Mouse (Mus musculus) ovary, adult 18-20 months (tissue): ENCODE measurements around the gene BC028528.
"Not testable (repeated sequence)": the region's sequence is repeated elsewhere in the genome, so short reads cannot be mapped to it uniquely, and the experiment has no call there.

Experiments used
- DNase-seq: peaks from one replicate; pipeline ENCODE4 v3.0.0; 2022; ENCODE audit warnings: low spot score, mixed read lengths

Gene BC028528

DNA sequence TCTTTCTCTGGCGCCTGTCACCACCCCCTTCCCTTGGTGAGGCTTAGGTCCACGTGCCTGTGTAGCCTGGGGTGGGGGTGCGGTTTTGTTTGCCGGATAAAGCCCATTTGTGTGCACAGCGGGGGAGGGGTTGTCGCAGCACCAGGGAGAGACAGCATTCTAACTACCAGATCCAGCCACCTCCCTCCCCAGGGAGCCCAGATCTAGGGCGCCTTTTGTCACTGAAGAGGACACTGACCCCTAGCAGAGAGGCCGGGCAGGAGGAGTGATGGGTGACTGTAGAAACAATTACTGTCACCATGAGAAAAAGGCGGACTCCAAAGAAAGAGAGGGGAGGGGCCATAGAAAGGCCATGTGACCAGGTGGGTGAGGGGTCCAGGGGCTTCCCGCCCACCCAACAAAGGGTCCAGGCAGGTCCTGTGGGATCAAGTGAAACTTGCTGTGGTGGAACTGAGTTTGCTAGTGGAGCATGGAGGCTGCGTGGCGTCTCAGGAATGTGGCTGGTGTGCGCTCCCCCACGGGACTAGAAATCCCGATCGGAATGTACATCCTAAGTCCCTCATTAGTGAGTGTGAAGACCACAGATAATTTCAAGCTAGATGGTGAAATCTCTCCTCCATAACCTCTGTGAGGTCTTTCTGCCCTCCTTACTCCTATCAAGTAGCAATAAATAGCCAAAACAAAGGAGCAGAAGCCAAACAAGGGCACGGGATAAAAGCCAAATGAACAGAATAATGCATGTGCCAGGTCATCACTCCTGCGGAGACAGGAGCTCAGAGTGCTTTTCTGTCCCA is 13.5 kb upstream of the BC028528 start:
- DNase-seq, result no peak

DNA sequence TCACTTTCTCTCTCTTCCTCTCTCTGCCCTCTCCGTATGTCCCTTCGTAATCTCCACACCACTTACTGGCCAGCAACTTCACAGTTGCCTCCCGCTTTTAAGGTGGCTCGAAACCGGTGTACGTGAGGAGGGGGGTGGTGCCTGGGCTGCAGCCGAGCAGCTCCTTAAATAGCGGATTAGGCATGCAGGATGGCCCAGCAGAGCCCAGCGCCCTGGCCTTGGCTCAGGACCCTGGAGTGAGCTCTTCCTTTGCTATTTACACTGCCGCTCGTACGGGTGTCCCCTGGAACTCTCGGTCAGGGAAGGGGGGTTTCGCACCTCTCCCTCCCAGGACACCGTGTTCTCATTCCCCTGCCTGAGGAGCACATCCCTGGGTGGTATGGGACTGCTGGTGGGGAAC is 12.8 kb upstream of the BC028528 start, which contains the start of gene Car14:
Gene Car14 (minus strand): TSS at position 124 of the 400 bp plus-strand sequence.
- peak; percentile 28 for DNase-seq

DNA sequence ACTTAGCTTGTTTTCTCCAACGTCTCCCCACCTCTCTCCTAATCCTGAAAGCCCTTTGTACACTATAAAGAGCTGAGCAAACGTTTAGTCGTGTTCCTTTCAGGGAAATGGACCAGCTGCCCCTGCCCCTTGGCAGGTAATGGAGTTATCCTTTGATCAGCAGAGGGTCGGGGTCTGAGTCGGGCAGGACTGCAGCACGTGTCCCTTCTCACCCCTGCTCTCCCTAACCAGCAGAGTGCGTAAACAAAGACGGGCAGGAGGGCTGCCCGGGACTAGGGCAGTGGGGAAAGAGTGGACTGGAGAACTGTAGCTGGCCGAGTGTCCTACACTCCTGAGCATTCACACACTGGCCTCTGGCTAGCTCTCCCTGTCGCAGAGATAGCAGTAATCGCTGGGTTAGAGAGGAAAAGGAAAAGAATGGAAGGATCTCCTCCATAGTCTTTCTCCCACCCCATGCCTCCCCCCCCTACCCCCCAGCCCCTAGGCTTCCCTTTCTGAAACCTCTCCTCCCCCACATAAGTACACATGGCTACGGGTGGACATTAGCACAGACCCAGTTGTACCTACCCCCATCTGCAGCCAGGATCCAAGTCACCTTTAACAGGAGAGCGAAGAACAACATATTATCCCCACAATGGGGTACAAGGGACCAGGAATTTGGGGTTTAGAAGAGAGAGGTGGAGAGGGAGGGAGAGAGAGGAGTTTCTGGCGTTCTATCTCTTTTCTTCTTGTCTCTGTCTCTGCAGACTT is 12.1 kb upstream of the BC028528 start:
- no peak for DNase-seq

DNA sequence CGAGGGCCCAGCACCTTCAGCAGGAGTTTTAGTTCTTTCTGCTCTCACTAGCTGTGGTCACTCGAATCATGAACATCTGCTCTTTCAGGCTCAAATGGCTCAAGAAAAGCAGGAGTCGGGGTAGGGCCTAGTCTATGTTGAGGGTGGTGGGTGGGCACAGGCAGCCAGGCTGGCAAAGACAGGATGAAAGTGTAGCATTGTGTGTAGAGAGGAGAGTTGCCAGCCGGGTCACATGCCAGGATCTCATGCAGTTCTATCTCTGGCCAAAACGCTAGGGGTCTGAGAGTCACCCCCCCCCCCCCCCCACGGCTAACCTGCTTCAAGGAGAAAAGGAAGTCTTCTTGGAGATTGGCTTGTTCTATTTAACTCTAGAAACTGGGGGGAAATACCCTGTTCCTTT is 10.8 kb upstream of the BC028528 start:
- no peak for DNase-seq

DNA sequence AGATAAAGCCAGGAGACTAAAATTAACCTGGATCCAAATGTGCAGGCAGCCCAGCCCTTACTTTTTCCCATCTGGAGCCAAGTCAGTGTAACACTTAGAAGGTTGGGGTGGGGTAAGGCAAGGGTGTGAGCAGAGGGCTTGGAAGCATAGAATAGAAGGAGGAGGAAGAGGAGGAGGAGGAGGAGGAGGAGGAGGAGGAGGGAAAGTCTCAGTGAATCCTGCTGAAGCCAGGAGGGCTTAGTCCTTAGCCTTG is 10.5 kb upstream of the BC028528 start:
- DNase-seq, result no peak

DNA sequence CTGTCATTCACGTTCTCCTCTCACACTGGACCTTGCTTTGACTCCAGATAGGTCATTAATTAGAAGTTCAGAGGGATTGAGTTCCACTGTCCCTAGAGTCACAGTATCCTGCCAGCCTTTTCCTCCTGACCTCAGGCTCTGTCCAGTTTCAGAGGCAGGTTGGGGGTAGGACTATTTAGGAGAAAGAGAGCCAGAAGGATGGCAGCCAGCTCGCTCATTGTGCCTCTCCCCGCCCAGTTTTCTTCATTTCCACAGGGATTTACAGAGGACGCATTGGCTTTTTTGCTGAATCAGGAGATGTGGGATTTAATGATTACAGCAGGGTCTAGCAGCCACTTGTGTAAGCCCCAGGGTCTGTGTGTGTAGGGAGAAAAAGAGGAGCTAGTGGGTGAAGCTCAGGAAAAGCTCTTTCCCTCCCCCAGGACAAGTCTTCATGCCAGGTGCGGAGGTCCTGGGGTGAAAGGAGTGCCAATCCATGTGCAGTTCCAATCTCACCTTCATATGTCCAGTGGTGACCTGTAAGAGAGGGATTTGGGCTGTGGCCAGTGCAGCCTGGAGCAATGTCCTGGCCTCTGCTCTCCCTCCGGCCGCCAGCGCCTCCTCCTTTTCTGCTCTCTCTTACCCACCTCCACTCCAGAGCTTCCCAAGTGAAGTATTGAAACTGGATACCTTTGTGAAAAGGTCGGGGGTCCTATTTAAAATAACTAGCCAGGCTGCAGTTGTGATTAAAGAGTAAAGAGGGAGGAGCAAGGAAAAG is 10.0 kb upstream of the BC028528 start:
- DNase-seq, result no peak

DNA sequence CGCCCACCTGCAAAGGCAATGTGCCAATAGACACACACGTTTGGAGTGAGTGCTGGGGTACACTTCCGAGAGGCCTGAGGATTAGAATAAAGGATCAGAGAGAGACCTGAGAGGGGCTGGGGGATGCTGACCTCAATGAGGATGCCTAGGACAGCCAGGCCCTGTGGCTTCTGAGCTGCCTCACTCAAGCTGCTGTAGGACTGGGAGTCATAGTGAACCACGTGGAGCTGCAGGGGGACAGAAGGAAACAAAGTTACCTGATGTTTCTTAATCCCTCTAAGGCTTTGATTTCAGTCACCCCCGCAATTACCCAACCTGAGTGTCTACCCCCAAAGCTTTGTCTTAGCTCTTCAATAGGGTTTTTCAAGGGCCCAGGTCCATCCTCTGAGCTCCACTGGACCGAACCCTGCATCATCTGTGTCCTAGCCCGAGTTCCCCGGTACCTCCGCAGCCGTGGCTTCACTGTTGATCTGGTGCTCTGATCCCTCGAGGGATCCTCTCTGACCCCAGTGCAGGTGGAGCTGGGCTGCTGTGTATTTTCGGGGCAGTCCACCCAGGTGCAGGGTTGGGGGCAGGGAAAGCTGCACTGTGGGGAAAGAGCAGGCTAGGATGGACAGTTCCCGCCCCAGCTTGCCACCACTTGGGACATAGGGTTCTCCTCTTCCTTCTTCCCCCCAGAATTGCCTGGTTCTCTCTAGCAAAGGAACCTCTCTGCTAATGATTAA is 8.2 kb upstream of the BC028528 start:
- no peak for DNase-seq

DNA sequence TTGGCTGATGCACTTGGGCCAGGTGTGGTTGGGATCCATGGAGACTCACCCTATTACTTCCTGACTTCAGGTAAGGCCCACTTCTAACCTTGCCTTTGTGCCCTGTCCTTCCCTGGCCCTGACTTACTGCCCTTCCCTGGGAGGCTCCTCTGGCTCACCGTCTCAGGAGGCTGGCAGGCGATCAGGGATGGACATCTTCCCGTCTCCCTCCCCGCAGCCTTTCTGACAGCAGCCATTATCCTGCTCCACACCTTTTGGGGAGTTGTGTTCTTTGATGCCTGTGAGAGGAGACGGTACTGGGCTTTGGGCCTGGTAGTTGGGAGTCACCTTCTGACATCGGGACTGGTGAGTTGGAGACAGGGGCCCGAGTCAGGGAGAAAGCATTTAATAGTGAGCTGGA is 3.7 kb upstream of the BC028528 start:
- DNase-seq, result not testable (repeated sequence)

DNA sequence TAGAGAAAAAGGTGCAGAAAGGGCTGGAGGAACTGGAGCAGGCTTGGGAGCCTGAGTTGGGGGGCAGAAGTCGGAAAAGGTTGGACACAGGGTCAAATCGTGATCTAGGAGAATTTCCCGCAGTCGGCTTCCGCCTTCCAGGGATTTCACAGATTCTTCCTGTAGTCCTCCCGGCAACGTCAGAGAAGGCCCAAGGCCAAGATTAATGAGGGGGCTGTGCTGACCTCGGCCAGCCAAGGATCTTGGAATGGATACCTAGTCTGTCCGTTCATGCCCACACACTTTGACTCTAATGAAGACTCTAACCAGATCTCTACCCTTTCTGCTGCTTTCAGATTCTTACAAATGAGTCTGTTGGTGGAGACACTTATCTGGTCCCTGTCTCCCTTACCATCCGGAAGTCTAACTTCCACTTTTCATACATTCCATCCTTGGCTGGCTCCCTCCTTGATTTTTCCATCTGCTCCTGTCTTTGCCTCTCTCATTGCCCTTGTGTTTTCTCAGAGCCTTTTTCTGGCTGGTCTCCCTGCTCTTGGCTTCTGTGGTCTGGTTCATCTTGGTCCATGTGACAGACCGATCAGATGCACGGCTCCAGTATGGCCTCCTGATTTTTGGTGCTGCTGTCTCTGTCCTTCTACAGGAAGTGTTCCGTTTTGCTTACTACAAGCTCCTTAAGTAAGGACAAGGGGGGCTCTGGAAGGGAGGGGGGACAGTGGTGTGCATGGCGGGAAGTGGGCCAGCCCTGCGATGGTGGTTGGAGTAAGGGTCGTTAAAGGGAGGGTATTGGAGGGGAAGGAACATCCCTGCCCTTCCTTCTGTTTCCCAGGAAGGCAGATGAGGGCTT is 2.7 kb upstream of the BC028528 start:
- peak; percentile 71 for DNase-seq

DNA sequence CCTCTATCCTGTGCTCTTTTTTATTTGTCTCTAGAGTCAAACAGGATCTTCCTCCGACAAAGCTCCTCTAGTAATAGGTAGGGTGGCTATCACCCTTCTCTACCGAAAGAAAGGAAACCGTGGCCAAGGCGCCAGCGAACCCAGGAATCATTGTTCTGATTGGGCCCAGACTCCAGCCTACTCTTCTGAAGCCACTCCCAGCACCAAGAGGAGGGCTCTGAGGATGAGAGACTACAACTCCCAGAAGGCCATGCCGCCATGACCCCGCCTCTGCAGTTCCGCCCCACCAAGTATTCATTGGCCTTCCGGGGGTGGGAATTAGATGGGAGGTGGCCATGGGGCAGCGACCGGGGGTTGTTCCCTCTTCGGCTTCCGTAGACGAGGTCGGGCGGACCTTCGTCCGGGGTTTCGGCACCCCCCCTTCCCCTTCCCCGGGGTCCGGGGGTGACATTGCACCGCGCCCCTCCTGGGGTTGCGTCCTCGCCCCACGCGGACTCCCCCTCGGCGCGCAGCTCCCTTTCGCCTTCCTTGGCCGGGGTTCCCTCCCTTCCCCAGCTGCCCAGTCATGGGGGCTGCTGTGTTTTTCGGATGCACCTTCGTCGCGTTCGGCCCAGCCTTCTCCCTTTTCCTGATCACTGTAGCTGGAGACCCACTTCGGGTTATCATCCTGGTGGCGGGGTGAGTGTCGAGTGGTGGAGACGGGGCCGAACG is 2.0 kb upstream of the BC028528 start, which contains the start of gene Aph1a:
Gene Aph1a (plus strand): TSS at position 364 of the 711 bp plus-strand sequence.
- peak; percentile 98 for DNase-seq

DNA sequence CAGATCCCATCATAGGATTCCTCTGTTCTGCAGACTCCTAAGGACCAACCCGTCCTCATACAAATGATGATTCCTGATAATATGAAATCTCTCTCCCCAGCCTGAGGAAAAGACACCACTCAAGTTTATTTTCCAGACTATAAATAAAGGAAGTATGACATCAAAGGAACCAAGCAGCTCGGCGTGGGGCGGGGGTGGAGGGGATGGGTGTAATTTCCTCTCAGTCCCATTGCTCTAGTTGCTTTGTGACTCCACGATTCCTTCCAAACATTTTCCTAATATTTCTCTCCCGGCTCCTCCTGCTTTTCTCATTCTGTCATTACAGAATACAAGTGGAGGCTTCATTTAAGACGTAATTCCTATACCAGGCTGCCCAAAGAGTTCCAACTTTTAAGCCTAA is 1.3 kb upstream of the BC028528 start:
- DNase-seq, result no peak

DNA sequence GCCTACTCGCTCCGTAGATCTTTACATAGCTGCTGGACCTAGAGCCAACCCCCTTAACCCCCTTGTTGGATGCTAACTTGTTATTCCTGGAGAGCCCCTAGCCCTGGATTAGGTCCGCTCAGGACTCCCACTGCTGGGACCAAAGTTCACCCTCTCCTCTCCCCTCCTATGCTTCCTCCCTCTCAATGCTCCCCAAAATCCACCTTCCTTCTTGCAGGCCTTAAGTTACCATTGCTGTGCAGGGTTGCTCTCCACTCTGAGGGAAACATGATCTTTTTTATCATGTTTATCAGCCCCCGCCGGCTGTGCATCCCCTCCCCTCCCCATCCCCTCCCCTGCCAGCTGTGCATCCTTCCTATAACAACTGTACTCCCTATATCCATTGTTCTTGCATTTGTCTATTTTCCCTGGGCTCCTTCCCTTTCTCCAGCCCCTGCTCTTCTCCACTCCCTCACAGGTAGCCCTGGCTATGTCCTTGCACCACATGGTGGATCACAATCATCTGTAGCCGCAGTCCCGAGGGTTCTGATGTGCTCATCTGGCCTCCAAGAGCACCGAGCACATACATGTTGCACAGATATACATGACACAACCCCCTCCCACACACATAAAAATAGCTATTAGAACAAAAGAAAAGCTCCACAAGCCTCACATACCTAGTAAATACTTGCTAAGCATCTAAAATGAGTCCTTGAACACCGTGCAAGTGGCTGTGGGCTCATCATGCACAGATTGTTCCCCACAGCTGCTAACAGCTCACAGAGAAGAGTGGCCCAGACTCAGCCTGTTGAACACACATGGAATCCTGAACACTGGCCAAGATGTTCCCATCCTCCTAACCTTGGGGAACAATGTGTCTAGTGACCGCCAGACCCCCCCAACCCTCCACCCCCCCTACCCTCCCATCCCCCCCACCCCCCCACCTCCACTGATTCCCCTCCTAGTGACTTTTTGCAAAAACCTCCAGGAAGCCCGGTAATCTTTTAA is 554 bp upstream of the BC028528 start:
- no peak for DNase-seq

DNA sequence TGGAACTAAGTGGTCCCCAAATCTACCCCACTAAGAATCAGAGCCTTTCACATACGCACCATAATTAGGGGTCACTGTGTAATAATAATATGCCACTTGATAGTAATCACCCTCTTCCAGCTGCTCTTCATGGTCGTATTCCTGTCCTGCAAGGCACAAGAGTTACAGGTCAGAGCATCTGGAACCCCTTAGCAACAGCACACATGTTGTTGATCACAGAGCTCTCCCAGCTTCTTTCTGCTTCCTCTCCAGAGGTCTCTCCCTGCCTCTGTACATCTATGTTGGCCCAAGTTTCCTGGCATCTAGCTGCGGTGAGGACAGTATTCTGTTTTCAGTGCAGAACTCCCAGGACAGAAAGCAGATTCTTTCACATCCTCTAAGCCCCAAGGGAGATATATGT is 2.1 kb downstream of the BC028528 start:
- DNase-seq, result no peak

DNA sequence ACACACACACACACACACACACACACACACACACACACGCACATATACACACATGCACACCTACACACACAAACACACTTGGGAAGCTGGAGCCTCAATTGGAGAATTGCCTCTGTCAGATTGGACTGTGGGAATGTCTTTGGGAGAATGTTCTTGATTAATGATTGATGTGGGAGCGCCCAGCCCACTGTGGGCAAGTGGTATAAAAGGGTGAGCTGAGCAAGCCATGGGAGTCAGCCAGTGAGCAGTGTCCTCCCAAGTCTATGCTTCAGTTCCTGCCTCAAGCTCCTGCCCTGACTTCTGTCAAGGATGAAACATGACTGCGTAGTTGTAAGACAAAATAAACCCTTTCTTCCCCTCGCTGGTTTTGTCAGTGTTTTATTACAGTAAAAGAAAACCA is 4.2 kb downstream of the BC028528 start:
- DNase-seq, result no peak

DNA sequence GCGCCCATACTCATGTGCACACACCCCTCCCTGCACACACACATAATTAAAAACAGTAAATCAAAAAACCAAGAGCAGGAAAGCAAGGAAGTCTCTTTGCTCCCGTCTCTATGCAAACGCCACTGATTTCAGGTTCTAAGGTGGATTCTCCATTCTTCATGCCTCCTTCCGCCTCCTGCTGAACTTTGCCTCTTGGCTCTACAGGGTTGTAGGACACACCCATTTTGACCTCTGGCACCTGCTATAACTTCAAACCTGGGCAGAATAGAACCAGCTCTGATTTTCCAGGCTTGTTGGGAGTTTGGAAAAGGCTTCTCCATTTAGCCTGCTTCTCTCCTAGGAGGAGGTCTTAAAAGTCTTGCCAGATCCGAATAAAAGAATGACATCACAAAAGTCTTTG is 7.4 kb downstream of the BC028528 start:
- no peak for DNase-seq

DNA sequence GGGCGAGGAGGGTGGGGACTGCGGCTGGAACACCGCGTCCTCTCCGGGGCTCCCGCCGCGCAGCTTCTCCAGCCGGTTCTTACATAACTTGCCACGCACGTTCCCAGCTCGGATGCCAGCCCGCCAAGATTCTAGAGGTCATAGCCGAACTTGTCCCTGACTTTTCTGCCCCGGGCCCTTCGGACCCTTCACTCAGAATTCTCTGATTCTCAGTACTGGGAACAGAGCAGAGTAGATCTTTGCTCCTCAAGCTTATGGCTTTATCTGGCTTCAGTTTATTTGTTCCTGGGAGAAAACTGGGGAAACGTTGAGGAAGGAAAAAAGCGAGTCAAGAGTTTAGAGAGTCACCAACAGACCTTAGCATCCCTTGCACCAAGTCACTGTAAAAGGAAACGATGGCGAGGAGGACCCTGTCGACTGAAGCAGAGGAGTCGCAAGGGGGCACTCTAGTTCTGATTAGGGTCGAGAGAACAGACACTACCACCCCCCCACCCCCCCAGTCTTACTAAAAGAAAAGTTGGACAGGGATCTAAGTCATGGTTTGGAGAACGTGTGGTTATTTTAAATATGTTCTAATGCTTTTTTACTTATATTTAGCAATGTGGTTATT is 8.9 kb downstream of the BC028528 start:
- peak; percentile 50 for DNase-seq

DNA sequence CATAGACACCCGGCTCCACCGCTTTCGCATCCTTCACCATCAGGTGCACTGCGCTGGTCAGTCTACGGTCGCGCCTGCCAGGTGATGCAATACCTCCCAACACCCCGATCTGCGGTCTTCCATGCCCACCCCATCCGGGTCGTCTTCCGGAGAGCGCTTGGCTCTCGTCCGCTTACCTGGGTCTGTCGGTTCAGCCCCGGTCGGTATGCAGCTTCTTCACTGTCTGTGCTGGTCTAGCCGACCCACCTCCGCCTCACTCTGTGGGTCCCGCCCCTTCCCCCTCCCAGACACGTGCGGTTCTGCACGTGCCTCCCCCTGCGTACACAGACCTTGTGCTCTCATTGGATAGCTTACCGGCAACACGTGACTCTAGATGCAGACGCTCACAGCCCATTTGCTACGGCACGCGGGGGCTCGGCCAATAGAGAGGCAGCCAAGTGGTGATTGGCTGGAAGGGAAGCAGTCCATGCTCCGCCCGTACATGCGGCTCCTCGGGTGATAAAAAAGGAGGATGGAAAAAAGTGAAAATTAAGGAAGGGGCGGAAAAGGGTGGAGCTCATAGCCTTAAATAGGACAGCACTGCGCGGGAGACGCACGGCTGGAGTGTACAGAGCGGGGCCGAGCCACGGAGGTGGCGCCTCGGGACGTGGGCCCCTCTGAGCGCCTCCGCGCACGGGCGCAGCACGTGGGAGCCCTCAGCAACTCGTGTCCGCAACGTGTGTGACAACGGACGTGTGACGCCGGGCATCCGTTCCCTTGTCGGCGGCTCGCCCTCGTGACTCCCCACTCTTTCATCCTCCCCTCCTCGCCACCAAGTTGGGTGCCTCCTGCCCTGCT is 9.6 kb downstream of the BC028528 start, which contains the start of gene Ciart:
Gene Ciart (minus strand): TSS at position 273 of the 837 bp plus-strand sequence.
- DNase-seq, result peak; percentile 96

DNA sequence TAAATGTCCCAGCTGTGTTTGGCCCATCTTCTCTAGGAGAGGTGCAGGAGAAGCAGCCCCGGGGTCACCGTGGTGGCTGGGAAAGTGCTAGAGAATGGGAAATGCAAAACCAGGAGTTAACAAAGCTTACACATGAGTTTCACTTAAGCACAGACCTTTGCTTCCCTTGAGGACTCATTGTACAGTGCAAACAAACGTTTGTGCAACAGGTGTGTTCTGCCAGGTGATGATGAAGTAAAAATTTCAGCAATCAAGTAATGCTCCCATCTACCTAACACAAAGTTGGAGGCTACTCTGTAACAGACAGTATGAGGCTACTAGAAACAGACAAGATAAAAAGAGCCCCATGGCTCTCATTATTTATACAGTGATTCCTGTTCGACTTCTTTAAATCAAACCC is 12.7 kb downstream of the BC028528 start:
- no peak for DNase-seq
